9 mouse cellular contexts compared by ENCODE assay signal in genomic region chr3:95686492-95687167, GRCm38 (mm10). TPM values are rescaled to one million over a fixed set of nuclear protein-coding genes. Genes with fewer than 3 reads are reported as not detected.
DNase-seq lines count a peak whose midpoint lies in the region; ATAC-seq and TF ChIP-seq lines count a peak whose summit lies in the region.
"Had no signal": no experiment of that assay in that cellular context is flagged by ENCODE, and none has a peak within 500 bp of the region (broad histone marks: within the 10 kb centered on the region; RNA-seq: fewer than 3 reads in every experiment).

No protein-coding gene starts in this region.

- H3K27me3 ChIP-seq in forebrain, embryonic 10.5 days (ENCODE audit: poor library complexity, severe bottlenecking) = peaks cover 29% of the 10 kb centered on the region
- H3K27me3 ChIP-seq in forebrain, embryonic 15.5 days = no peaks in the 10 kb centered on the region
- no peaks in the 10 kb centered on the region for H3K27me3 ChIP-seq in C2C12 (ENCODE audit: control insufficient read depth, insufficient read depth, insufficient read length)
- H3K27me3 ChIP-seq in heart, embryonic 13.5 days (replicated peaks) = no peaks in the 10 kb centered on the region
- H3K27me3 ChIP-seq in limb, embryonic 15.5 days = no peaks in the 10 kb centered on the region

- TF ChIP-seq CTCF in C2C12 (IDR thresholded peaks at IDR 0.05; ENCODE audit: control insufficient read depth, insufficient read depth, insufficient read length) = no peak

- H3K4me2 ChIP-seq in forebrain, embryonic 15.5 days (replicated peaks) = no peak overlapping the region
- H3K4me2 ChIP-seq in heart, embryonic 13.5 days = peak overlapping the region; percentile 83
- peak overlapping the region; percentile 93 for H3K4me2 ChIP-seq in limb, embryonic 15.5 days

- DNase-seq in forebrain, embryonic 10.5 days (ENCODE audit: extremely low spot score, low spot score) = no peak
- DNase-seq in cerebellum, postnatal 36 days = no peak
- no peak for DNase-seq in cerebellum, postnatal 10 days
- no peak for DNase-seq in MN1 (ENCODE audit: low spot score)
- DNase-seq: gastrocnemius, postnatal 14 days had no signal

- 48% methylated on average over 8 of the region's 10 CpGs for WGBS in forebrain, embryonic 10.5 days
- WGBS in forebrain, embryonic 15.5 days = 42% methylated on average over 10 of the region's 10 CpGs
- WGBS in heart, embryonic 13.5 days = 51% methylated on average over 8 of the region's 10 CpGs
- 42% methylated on average over 8 of the region's 10 CpGs for WGBS in limb, embryonic 15.5 days

- ATAC-seq in forebrain, embryonic 15.5 days (replicated peaks) = no peak
- no peak for ATAC-seq in heart, embryonic 13.5 days (ENCODE audit: extremely low read depth, insufficient number of reproducible peaks, low FRiP score, low TSS enrichment)
- ATAC-seq in limb, embryonic 15.5 days (ENCODE audit: insufficient number of reproducible peaks, low FRiP score, low TSS enrichment, low read depth) = 0 out of 2 replicates have a peak, but pooled peaks have one; percentile 21

- H3K9me3 ChIP-seq in forebrain, embryonic 10.5 days = no peaks in the 10 kb centered on the region
- H3K9me3 ChIP-seq in forebrain, embryonic 15.5 days = no peaks in the 10 kb centered on the region
- no peaks in the 10 kb centered on the region for H3K9me3 ChIP-seq in heart, embryonic 13.5 days
- no peaks in the 10 kb centered on the region for H3K9me3 ChIP-seq in limb, embryonic 15.5 days

- peaks cover 72% of the 10 kb centered on the region for H3K4me1 ChIP-seq in forebrain, embryonic 10.5 days
- H3K4me1 ChIP-seq in forebrain, embryonic 15.5 days = peaks cover 20% of the 10 kb centered on the region
- peaks cover 75% of the 10 kb centered on the region for H3K4me1 ChIP-seq in heart, embryonic 13.5 days
- H3K4me1 ChIP-seq in limb, embryonic 15.5 days = peaks cover 61% of the 10 kb centered on the region

- peaks cover 2% of the 10 kb centered on the region for H3K79me3 ChIP-seq in C2C12 (ENCODE audit: low read depth)

- no peak overlapping the region for H3K9ac ChIP-seq in forebrain, embryonic 15.5 days (replicated peaks)
- peak overlapping the region; percentile 81 for H3K9ac ChIP-seq in heart, embryonic 13.5 days
- H3K9ac ChIP-seq in limb, embryonic 15.5 days = no peak overlapping the region

- H3ac ChIP-seq in C2C12 (ENCODE audit: control insufficient read depth, insufficient read length, low read depth) = peak overlapping the region; percentile 14

- peaks cover 4% of the 10 kb centered on the region for H3K79me2 ChIP-seq in C2C12 (ENCODE audit: control insufficient read depth, insufficient read depth)

- H3K27ac ChIP-seq in forebrain, embryonic 10.5 days = peak overlapping the region; percentile 84; the same call in 1 of the 2 replicates
- no peak overlapping the region for H3K27ac ChIP-seq in forebrain, embryonic 15.5 days (replicated peaks)
- H3K27ac ChIP-seq in heart, embryonic 13.5 days (replicated peaks) = peak overlapping the region; percentile 87
- H3K27ac ChIP-seq in limb, embryonic 15.5 days = peak overlapping the region; percentile 91

- H3K4me3 ChIP-seq in forebrain, embryonic 10.5 days = peak overlapping the region; percentile 57; the same call in 1 of the 2 replicates
- no peak overlapping the region for H3K4me3 ChIP-seq in forebrain, embryonic 15.5 days
- H3K4me3 ChIP-seq in C2C12 (ENCODE audit: insufficient read depth, poor library complexity, severe bottlenecking) = peak overlapping the region; percentile 38
- H3K4me3 ChIP-seq in heart, embryonic 13.5 days = peak overlapping the region; percentile 60
- H3K4me3 ChIP-seq in limb, embryonic 15.5 days = peak overlapping the region; percentile 48

- no peaks in the 10 kb centered on the region for H3K36me3 ChIP-seq in forebrain, embryonic 10.5 days (replicated peaks)
- 0 out of 2 replicates have a peak, but pooled peaks cover 5% of the 10 kb centered on the region for H3K36me3 ChIP-seq in forebrain, embryonic 15.5 days
- H3K36me3 ChIP-seq in C2C12 (ENCODE audit: control insufficient read depth, insufficient read depth) = no peaks in the 10 kb centered on the region
- 0 out of 2 replicates have a peak, but pooled peaks cover 6% of the 10 kb centered on the region for H3K36me3 ChIP-seq in heart, embryonic 13.5 days
- no peaks in the 10 kb centered on the region; the same call in 1 of the 2 replicates for H3K36me3 ChIP-seq in limb, embryonic 15.5 days

TF ChIP-seq in C2C12, 6 proteins besides CTCF, POLR2A, EP300 and RAD21:
- no peak for TF ChIP-seq FOSL1 (IDR thresholded peaks at IDR 0.05; ENCODE audit: insufficient read depth, low read length, poor library complexity, severe bottlenecking)
- TF ChIP-seq MYOG (IDR thresholded peaks at IDR 0.05; ENCODE audit: control insufficient read depth, extremely low read depth, insufficient read length) = no peak
- TF ChIP-seq MYOD1 (IDR thresholded peaks at IDR 0.05; ENCODE audit: control insufficient read depth, insufficient read length, low read depth) = no peak
- no peak for TF ChIP-seq USF1 (IDR thresholded peaks at IDR 0.05; ENCODE audit: low read depth)
- no peak for TF ChIP-seq MAX (IDR thresholded peaks at IDR 0.05)
- TF ChIP-seq CEBPB (IDR thresholded peaks at IDR 0.05; ENCODE audit: low read depth) = no peak

RNA-seq across cellular contexts. Expression of gene Adamtsl4, which starts 1.1 kb away (rescaled TPM):
- 0.84 and 1.6 TPM in 2 replicates for polyA plus RNA-seq in forebrain, embryonic 10.5 days (2016; fragmentation: Nextera tagmentation; extraction: Ambion mirVana)
- polyA plus RNA-seq in forebrain, embryonic 15.5 days (2015; fragmentation: Nextera tagmentation; extraction: Ambion mirVana) = 0.45 and 0.56 TPM in 2 replicates
- polyA plus RNA-seq in C2C12 (2012; fragmentation: generic; extraction: Trizol) = 3.1 TPM
- polyA plus RNA-seq in heart, embryonic 13.5 days (2015; fragmentation: Nextera tagmentation; extraction: Ambion mirVana) = 4.8 and 7.3 TPM in 2 replicates
- 5.4 and 11.2 TPM in 2 replicates for polyA plus RNA-seq in limb, embryonic 15.5 days (2015; fragmentation: Nextera tagmentation; extraction: Ambion mirVana)

RNA-seq across cellular contexts. Expression of gene Mcl1, which starts 28.0 kb away (rescaled TPM):
- 42.1 and 42.9 TPM in 2 replicates for polyA plus RNA-seq in forebrain, embryonic 10.5 days (2016; fragmentation: Nextera tagmentation; extraction: Ambion mirVana)
- 48.1 and 52.4 TPM in 2 replicates for polyA plus RNA-seq in forebrain, embryonic 15.5 days (2015; fragmentation: Nextera tagmentation; extraction: Ambion mirVana)
- 46.4 TPM for polyA plus RNA-seq in C2C12 (2012; fragmentation: generic; extraction: Trizol)
- polyA plus RNA-seq in heart, embryonic 13.5 days (2015; fragmentation: Nextera tagmentation; extraction: Ambion mirVana) = 36.0 and 36.2 TPM in 2 replicates
- 35.2 and 46.1 TPM in 2 replicates for polyA plus RNA-seq in limb, embryonic 15.5 days (2015; fragmentation: Nextera tagmentation; extraction: Ambion mirVana)

RNA-seq across cellular contexts. Expression of gene Ecm1, which starts 52.7 kb away (rescaled TPM):
- polyA plus RNA-seq in forebrain, embryonic 10.5 days (2016; fragmentation: Nextera tagmentation; extraction: Ambion mirVana) = 11.1 and 12.4 TPM in 2 replicates
- 8.7 and 9.3 TPM in 2 replicates for polyA plus RNA-seq in forebrain, embryonic 15.5 days (2015; fragmentation: Nextera tagmentation; extraction: Ambion mirVana)
- 189 TPM for polyA plus RNA-seq in C2C12 (2012; fragmentation: generic; extraction: Trizol)
- 61.1 and 68.7 TPM in 2 replicates for polyA plus RNA-seq in heart, embryonic 13.5 days (2015; fragmentation: Nextera tagmentation; extraction: Ambion mirVana)
- polyA plus RNA-seq in limb, embryonic 15.5 days (2015; fragmentation: Nextera tagmentation; extraction: Ambion mirVana) = 23.7 and 35.8 TPM in 2 replicates
